ENCODE assay signal across 19 mouse cellular contexts in the genomic region with DNA sequence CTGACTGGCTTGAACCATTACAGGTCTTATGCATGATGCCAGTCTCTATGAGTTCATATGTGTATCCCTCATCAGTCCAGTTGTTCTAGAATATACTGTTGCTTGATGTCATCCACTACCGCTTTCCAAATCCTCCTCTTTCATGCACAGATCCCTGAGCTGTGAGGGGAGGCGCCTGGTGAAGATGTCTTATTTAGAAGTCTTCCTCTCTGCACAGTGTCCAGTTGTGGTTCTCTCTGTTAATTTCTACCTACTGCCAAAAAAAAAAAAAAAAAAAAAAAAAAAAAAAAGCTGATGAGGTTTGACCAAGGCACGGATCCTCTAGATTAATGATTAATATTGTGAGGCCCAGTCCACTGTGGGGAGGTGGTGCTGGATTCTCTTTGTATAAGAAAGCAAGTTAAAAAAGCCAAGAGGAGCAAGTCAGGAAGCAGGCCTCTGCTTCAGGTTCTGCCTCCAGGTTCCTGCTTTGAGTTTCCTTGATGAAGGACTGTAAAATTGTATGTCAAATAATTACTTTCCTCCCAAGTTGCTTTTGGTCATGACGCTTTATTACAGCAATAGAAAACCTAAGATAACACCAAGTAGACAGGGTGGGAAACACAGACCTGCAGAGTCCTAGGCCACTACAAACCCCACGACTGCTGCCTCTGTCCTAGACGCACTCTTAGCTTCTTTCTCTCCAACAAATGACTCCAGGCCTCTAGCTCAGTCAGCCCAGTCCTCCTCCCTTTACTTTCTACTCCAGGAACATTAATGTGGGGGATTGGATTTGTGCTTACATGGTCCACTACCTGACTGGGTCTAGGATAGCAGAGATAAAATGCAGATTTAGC. TPM values are rescaled to one million over a fixed set of nuclear protein-coding genes. Genes with fewer than 3 reads are reported as not detected.
A peak's percentile ranks its signal among the peaks of the same experiment; 100 is the strongest.
DNase-seq lines count a peak whose midpoint lies in the region; ATAC-seq and TF ChIP-seq lines count a peak whose summit lies in the region.
"Had no signal": no experiment of that assay in that cellular context is flagged by ENCODE, and none has a peak within 500 bp of the region (broad histone marks: within the 10 kb centered on the region; RNA-seq: fewer than 3 reads in every experiment).

No protein-coding gene starts in this region.

- 71% methylated on average over 6 of the region's 6 CpGs for WGBS in intestine, embryonic 14.5 days
- 58% methylated on average over 6 of the region's 6 CpGs for WGBS in kidney, postnatal 0 days
- 63% methylated on average over 6 of the region's 6 CpGs for WGBS in liver, embryonic 16.5 days (ENCODE audit: insufficient replicate concordance)
- 94% methylated on average over 6 of the region's 6 CpGs for WGBS in midbrain, embryonic 16.5 days
- WGBS in midbrain, embryonic 13.5 days: 92% methylated on average over 6 of the region's 6 CpGs

- no peak overlapping the region for H3K4me2 ChIP-seq in intestine, embryonic 14.5 days (ENCODE audit: low read length)
- H3K4me2 ChIP-seq in kidney, postnatal 0 days (ENCODE audit: low read length): no peak overlapping the region
- no peak overlapping the region for H3K4me2 ChIP-seq in liver, embryonic 16.5 days (ENCODE audit: low read depth, low read length)
- H3K4me2 ChIP-seq in midbrain, embryonic 16.5 days (ENCODE audit: low read length): no peak overlapping the region
- H3K4me2 ChIP-seq in midbrain, embryonic 13.5 days (replicated peaks): no peak overlapping the region
- H3K4me2 ChIP-seq: forebrain, embryonic 12.5 days; heart, embryonic 12.5 days; hindbrain, embryonic 15.5 days; midbrain, embryonic 15.5 days had no signal

- no peak for DNase-seq in intestine, embryonic 14.5 days (ENCODE audit: low spot score)
- peak; percentile 71 for DNase-seq in kidney, adult 11 months
- no peak for DNase-seq in kidney, postnatal 0 days (ENCODE audit: low spot score)
- no peak for DNase-seq in urinary bladder, postnatal 10 days (ENCODE audit: low spot score)
- DNase-seq in layer of hippocampus, postnatal 25 days (ENCODE audit: extremely low spot score in 1 of 2, low spot score in 1 of 2): no peak
- DNase-seq: cerebellum, postnatal 14 days; layer of hippocampus, postnatal 36 days; lung, postnatal 10 days; retina, postnatal 1 day; right cerebral cortex, postnatal 4 days; thymus, adult 18-20 months had no signal

- no peaks in the 10 kb centered on the region for H3K4me1 ChIP-seq in intestine, embryonic 14.5 days (replicated peaks; ENCODE audit: control insufficient read depth, insufficient read depth, low read length)
- peaks cover 13% of the 10 kb centered on the region; the same call in 1 of the 2 replicates for H3K4me1 ChIP-seq in kidney, postnatal 0 days (replicated peaks; ENCODE audit: insufficient read depth, low read length)
- peaks cover 2% of the 10 kb centered on the region; the same call in 1 of the 2 replicates for H3K4me1 ChIP-seq in liver, embryonic 16.5 days (ENCODE audit: control insufficient read depth, low read depth, low read length)
- no peaks in the 10 kb centered on the region for H3K4me1 ChIP-seq in midbrain, embryonic 16.5 days (ENCODE audit: control insufficient read depth, insufficient read depth, low read length)
- peaks cover 4% of the 10 kb centered on the region for H3K4me1 ChIP-seq in midbrain, embryonic 13.5 days (replicated peaks)
- H3K4me1 ChIP-seq: midbrain, embryonic 15.5 days had no signal

- peaks cover 19% of the 10 kb centered on the region for H3K36me3 ChIP-seq in intestine, embryonic 14.5 days (ENCODE audit: control insufficient read depth, insufficient read depth, low read length)
- no peaks in the 10 kb centered on the region for H3K36me3 ChIP-seq in kidney, postnatal 0 days (ENCODE audit: insufficient read depth, low read length)
- H3K36me3 ChIP-seq in liver, embryonic 16.5 days (ENCODE audit: control insufficient read depth, insufficient read depth): no peaks in the 10 kb centered on the region
- no peaks in the 10 kb centered on the region for H3K36me3 ChIP-seq in midbrain, embryonic 16.5 days (ENCODE audit: control insufficient read depth, insufficient read depth, low read length)
- H3K36me3 ChIP-seq in midbrain, embryonic 13.5 days: peaks cover 6% of the 10 kb centered on the region; the same call in 1 of the 2 replicates
- H3K36me3 ChIP-seq: midbrain, embryonic 15.5 days had no signal

- H3K4me3 ChIP-seq in intestine, embryonic 14.5 days (ENCODE audit: low read depth, low read length): no peak overlapping the region
- H3K4me3 ChIP-seq in kidney, postnatal 0 days (replicated peaks; ENCODE audit: low read depth, low read length): no peak overlapping the region
- no peak overlapping the region for H3K4me3 ChIP-seq in liver, embryonic 16.5 days (ENCODE audit: low read depth, low read length)
- no peak overlapping the region for H3K4me3 ChIP-seq in midbrain, embryonic 16.5 days (ENCODE audit: low read depth, low read length)
- no peak overlapping the region for H3K4me3 ChIP-seq in midbrain, embryonic 13.5 days (replicated peaks)
- H3K4me3 ChIP-seq: forebrain, embryonic 12.5 days; heart, embryonic 12.5 days; hindbrain, embryonic 15.5 days; midbrain, embryonic 15.5 days had no signal

- H3K9me3 ChIP-seq in intestine, embryonic 14.5 days (ENCODE audit: control insufficient read depth, low read length): no peaks in the 10 kb centered on the region
- no peaks in the 10 kb centered on the region for H3K9me3 ChIP-seq in kidney, postnatal 0 days (replicated peaks; ENCODE audit: low read length)
- no peaks in the 10 kb centered on the region for H3K9me3 ChIP-seq in liver, embryonic 16.5 days (replicated peaks; ENCODE audit: control insufficient read depth, low read length)
- no peaks in the 10 kb centered on the region for H3K9me3 ChIP-seq in midbrain, embryonic 16.5 days (replicated peaks; ENCODE audit: control insufficient read depth, low read length, poor library complexity, severe bottlenecking)
- no peaks in the 10 kb centered on the region for H3K9me3 ChIP-seq in midbrain, embryonic 13.5 days
- H3K9me3 ChIP-seq: forebrain, embryonic 12.5 days; heart, embryonic 12.5 days; hindbrain, embryonic 15.5 days; midbrain, embryonic 15.5 days had no signal

- peak; percentile 47; the same call in 1 of the 2 replicates for ATAC-seq in intestine, embryonic 14.5 days (replicated peaks; ENCODE audit: low FRiP score, low TSS enrichment, low read depth)
- peak; percentile 43; the same call in 1 of the 2 replicates for ATAC-seq in kidney, postnatal 0 days (replicated peaks; ENCODE audit: low FRiP score, low read depth)
- ATAC-seq in liver, embryonic 16.5 days (ENCODE audit: low read depth): peak; percentile 70
- no peak for ATAC-seq in midbrain, embryonic 16.5 days
- no peak for ATAC-seq in midbrain, embryonic 13.5 days
- ATAC-seq: midbrain, embryonic 15.5 days had no signal

- no peaks in the 10 kb centered on the region for H3K27me3 ChIP-seq in intestine, embryonic 14.5 days (replicated peaks; ENCODE audit: control insufficient read depth, insufficient read depth, low read length)
- H3K27me3 ChIP-seq in kidney, postnatal 0 days (ENCODE audit: insufficient read depth, low read length): no peaks in the 10 kb centered on the region
- H3K27me3 ChIP-seq in liver, embryonic 16.5 days (ENCODE audit: control insufficient read depth, insufficient read depth, low read depth, low read length): no peaks in the 10 kb centered on the region
- no peaks in the 10 kb centered on the region for H3K27me3 ChIP-seq in midbrain, embryonic 16.5 days (ENCODE audit: control insufficient read depth, insufficient read depth, low read depth, low read length)
- no peaks in the 10 kb centered on the region for H3K27me3 ChIP-seq in midbrain, embryonic 13.5 days
- H3K27me3 ChIP-seq: forebrain, embryonic 12.5 days; heart, embryonic 12.5 days; hindbrain, embryonic 15.5 days; midbrain, embryonic 15.5 days had no signal

- no peak for TF ChIP-seq CTCF in kidney, postnatal 0 days (IDR thresholded peaks at IDR 0.05; ENCODE audit: low read depth)

- H3K9ac ChIP-seq in intestine, embryonic 14.5 days (ENCODE audit: low read length): no peak overlapping the region
- no peak overlapping the region for H3K9ac ChIP-seq in kidney, postnatal 0 days (ENCODE audit: low read depth, low read length)
- no peak overlapping the region for H3K9ac ChIP-seq in liver, embryonic 16.5 days (ENCODE audit: low read depth, low read length)
- no peak overlapping the region for H3K9ac ChIP-seq in midbrain, embryonic 16.5 days (ENCODE audit: low read depth, low read length)
- no peak overlapping the region for H3K9ac ChIP-seq in midbrain, embryonic 13.5 days (replicated peaks)
- H3K9ac ChIP-seq: forebrain, embryonic 12.5 days; heart, embryonic 12.5 days; hindbrain, embryonic 15.5 days; midbrain, embryonic 15.5 days had no signal

- H3K27ac ChIP-seq in intestine, embryonic 14.5 days (ENCODE audit: low read depth): no peak overlapping the region
- peak overlapping the region; percentile 74 for H3K27ac ChIP-seq in kidney, postnatal 0 days
- peak overlapping the region; percentile 69 for H3K27ac ChIP-seq in liver, embryonic 16.5 days (ENCODE audit: low read length)
- H3K27ac ChIP-seq in midbrain, embryonic 16.5 days (ENCODE audit: low read length): no peak overlapping the region
- no peak overlapping the region for H3K27ac ChIP-seq in midbrain, embryonic 13.5 days
- H3K27ac ChIP-seq: forebrain, embryonic 12.5 days; hindbrain, embryonic 15.5 days; midbrain, embryonic 15.5 days had no signal

RNA-seq across cellular contexts. Expression of a gene that starts 11.4 kb away (rescaled TPM):
- 46.2 and 53.4 TPM in 2 replicates for polyA plus RNA-seq in intestine, embryonic 14.5 days (2014; fragmentation: Nextera tagmentation; extraction: Ambion mirVana)
- 50.9 and 56.5 TPM in 2 replicates for polyA plus RNA-seq in kidney, postnatal 0 days (2015; fragmentation: Nextera tagmentation; extraction: Ambion mirVana)
- 24.7 and 26.4 TPM in 2 replicates for polyA plus RNA-seq in liver, embryonic 16.5 days (2015; fragmentation: Nextera tagmentation; extraction: Ambion mirVana)
- 21.1 and 21.6 TPM in 2 replicates for polyA plus RNA-seq in midbrain, embryonic 16.5 days (2015; fragmentation: Nextera tagmentation; extraction: Ambion mirVana)
- 1 to 10 TPM; 4.9 to 5.5 TPM for total RNA-seq in layer of hippocampus, postnatal 25 days (2021)
- 24.2 and 25.4 TPM in 2 replicates for polyA plus RNA-seq in midbrain, embryonic 13.5 days (2015; fragmentation: Nextera tagmentation; extraction: Ambion mirVana)
- total RNA-seq: granulocyte monocyte progenitor cell, adult 5-6 weeks had no signal

Comparison
In these comparisons a context has a peak if more than half of its experiments do, and no peak if none do; other contexts are left out.
1. ATAC-seq: peak in intestine, embryonic 14.5 days (single experiment), kidney, postnatal 0 days (single experiment) and liver, embryonic 16.5 days (single experiment); none in midbrain, embryonic 16.5 days (single experiment) and midbrain, embryonic 13.5 days (single experiment).
2. H3K27ac ChIP-seq: peak in kidney, postnatal 0 days (single experiment) and liver, embryonic 16.5 days (single experiment); none in intestine, embryonic 14.5 days (single experiment), midbrain, embryonic 16.5 days (single experiment) and midbrain, embryonic 13.5 days (single experiment).